Mouse (Mus musculus): ENCODE results near the gene Olfr1043.
"Not testable (repeated sequence)": the region's sequence is repeated elsewhere in the genome, so short reads cannot be mapped to it uniquely, and the experiment has no call there.

Olfr1043 gene

DNA sequence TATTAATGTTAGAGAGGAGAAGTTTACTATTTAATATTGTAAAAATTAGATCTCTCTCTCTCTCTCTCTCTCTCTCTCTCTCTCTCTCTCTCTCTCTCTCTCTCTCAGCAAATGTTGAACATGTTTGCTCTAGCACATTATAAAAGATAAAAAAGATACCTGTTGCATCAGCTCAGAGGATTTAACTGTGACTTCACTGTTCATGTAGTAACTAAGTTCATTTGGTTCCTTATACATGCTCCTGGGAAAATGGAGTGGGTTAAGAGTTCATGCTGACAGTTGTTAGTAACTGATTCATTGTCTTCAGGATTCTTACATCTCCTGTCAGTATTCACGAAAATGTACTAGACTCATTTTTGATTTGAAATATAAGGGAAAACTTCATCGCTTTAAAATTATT is at the start of gene Olfr1043:
Olfr1043 (minus strand) TSS at position 101 of the 400 bp plus-strand sequence.
- no peak for DNase-seq

DNA sequence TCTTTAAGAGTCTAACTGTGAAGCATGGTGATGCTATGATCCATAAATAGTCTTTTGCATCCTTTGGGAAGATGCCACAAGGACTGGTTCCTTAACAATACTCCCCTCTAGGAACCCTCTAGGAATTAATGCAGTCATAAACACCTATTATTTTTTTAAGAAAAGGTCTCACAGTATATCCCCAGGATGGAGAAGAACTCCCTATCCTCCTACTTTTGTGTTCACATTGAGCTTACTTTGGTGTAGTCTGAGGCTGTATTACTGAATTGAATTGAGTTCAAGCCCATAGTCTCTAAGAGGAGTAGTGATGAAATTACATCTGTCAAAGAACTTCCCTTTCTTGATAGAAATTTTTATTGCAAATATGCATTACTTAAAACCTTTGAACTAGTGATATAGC is 35.6 kb upstream of the Olfr1043 start, which contains the start of gene Olfr1045:
Olfr1045 (minus strand) TSS at position 101 of the 400 bp plus-strand sequence.
- no peak for DNase-seq

DNA sequence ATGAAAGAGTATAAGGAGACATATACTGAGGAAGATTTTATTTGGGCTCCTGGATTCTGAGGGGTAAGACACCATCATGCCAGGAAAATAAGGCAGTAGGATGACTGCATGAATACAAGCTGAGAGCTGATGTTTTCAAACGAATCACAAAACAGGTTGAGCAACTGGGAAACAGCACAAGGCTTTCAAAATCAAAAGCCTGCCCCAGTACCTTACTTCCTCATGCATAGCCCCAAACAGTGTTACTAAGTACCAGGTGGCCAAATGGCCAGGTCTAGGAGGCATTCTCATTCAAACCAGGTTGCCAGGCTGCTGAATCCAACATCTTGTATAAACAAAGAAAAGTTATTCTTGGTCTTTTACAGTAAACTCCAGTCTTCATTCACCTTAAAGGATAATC is 28.5 kb upstream of the Olfr1043 start:
- no peak for DNase-seq

DNA sequence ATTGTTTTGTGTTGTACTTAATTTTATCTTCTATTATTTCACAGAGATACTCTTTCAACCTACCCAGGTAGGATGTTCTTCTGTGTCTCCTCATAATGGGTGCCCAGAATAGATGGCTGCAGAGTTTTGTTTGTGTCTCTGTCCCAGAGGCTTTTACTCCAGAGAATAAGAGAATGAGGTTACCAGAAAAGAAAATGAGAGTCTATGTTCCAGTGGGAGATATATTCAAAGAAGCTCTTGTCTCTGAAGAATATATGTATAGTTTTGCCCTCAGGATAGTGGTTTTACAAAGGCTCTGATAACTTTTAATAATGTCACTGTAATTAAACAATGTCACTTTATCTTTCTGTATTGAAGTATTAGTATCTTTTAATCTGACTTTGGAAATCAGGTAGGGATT is 18.3 kb upstream of the Olfr1043 start, which contains the start of gene Olfr52:
Olfr52 (minus strand) TSS at position 101 of the 400 bp plus-strand sequence.
- DNase-seq = no peak

DNA sequence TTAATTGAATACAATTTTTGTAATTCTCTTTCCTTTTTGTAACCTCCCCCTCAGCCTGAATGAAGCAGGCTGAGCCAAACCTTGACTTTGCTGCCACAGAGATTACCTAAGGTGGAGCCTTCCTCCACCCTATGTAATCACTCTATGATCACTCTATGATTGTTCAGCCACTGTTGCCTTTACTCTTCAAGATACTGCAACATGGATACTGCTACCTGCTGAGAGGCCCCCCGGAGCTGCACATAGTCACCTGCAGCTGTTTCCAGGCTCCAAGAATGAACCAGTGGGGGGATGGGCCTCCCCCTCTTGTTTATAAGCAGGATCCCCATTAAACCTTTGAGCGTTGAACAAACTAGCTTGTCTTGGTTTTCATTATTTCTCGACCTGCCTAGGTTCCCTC is 12.6 kb upstream of the Olfr1043 start:
- no peak for DNase-seq

DNA sequence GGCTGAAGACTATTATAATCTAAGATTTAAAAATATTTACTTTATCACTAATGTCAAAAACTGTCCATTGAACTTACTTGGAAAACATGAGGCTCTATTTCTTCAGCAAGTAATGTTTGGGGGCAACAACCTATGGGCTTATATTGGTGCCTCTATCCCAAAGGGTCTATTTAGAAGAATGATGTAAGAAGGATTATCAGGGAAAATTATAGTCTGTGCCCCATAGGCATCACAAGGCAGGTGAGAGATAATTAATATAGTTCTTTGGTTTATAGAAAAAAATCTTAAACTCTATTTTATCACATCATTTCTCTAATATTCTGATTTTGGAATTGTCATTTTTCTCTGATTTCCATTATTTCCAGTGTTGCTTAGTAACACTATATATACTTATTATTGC is 10.4 kb upstream of the Olfr1043 start, which contains the start of gene Olfr1044:
Olfr1044 (minus strand) TSS at position 101 of the 400 bp plus-strand sequence.
- no peak for DNase-seq

DNA sequence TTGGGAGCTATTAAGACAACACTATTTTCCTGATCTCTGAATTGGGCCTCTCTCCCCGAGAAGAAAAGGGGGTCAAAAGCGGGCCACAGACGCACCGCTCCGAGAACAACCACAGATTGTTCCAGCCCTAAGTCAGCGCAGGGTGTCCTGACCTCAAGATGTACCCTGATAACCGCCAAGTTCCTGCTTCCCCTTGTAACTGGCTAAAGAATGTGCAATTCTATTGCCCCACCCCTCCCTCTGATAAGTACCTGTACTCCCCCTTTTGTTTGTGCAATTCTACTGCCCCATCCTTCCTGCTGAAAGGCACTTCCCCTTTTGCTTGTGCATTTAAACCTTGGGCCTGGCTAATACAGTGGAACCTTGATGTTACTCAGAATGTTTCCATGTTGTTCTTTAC is 8.1 kb upstream of the Olfr1043 start:
- DNase-seq = not testable (repeated sequence)

DNA sequence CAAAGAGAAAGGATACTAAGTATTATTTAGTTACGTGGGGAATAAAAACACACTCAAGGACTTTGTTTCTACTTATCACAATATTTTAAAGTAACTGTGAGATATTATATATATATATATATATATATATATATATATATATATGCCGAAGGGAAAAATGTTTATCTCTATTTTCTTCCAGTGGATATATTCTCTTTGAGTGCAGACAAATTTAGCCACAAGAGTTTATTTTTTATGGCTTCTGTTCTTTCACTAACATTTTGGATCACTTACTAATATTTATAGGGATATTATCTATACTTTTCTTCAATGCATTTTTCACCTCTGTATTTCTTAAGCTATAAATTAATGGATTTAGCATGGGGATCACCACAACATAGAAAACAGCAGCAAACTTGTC is 5.6 kb downstream of the Olfr1043 start, which contains the start of gene Olfr1042:
Olfr1042 (minus strand) TSS at position 101 of the 400 bp plus-strand sequence.
- no peak for DNase-seq

DNA sequence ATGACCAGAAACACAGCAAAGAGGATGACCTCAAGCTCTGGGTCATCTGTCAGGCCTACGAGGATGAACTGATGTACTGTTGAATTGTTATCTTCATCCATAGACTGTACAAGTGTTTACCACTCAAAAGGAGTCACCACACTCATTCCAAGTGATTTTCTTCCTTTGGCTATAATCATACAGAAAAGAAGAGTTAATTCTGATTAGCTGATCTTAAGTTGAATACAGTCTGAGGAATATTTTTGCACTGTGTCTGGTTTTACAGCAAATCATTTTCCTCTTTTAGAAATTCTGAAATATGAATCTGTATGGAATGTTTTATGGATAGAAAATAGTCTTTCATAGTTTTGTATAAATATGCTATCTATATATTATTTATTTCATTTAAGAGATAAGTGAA is 20.7 kb downstream of the Olfr1043 start, which contains the start of gene Olfr1040:
Olfr1040 (minus strand) TSS at position 101 of the 400 bp plus-strand sequence.
- no peak for DNase-seq

DNA sequence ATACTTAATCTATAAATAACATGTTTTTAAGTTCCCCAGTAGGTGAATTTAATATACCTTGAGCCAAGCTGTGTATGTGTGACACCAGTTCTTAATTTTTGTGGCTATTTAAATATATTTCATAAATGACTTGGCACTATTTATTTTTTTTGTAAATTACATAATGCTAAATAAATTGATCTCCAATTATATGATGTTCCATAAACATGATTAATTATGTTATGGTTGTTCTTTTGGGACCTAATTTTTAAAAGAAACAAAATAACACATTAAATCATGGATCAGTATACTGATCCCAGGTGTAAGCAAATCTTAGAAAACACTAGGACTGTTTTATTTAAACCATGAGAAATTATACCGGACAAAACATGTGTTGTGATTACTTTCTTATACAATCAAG is 31.5 kb downstream of the Olfr1043 start, which contains the start of gene Olfr1039:
Olfr1039 (minus strand) TSS at position 101 of the 400 bp plus-strand sequence.
- DNase-seq = no peak
